Mouse (Mus musculus) urinary bladder, adult 18-20 months (tissue): ENCODE results near the gene Sh2d7.

Experiments
- DNase-seq, 2 experiments: peaks; one replicate each; pipeline ENCODE4 v3.0.0; 2022; ENCODE audit warnings: low spot score in 2 of 2, mixed read lengths in 2 of 2

Sh2d7 gene

DNA sequence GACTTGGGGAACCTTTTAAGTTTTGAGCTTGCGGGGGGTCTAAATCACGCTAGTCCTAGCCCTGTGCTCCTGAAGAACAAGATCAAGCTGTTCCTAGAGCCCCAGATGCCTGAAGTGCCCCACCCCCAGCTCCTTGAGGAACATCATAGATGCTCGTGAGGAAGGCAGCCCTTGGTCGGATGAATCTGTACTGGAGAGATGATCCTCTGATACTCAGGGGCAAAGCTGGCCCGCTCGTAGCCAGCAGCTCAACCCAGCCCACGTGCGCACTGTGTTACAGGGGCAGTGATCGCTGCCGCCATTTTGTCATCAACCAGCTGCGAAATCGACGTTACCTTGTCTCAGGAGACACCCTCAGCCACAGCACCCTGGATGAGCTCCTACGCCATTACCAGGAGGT lies at the start of gene Sh2d7:
TSS of gene Sh2d7 (plus strand) at position 301 of the 400 bp plus-strand sequence.
- no peak for DNase-seq

DNA sequence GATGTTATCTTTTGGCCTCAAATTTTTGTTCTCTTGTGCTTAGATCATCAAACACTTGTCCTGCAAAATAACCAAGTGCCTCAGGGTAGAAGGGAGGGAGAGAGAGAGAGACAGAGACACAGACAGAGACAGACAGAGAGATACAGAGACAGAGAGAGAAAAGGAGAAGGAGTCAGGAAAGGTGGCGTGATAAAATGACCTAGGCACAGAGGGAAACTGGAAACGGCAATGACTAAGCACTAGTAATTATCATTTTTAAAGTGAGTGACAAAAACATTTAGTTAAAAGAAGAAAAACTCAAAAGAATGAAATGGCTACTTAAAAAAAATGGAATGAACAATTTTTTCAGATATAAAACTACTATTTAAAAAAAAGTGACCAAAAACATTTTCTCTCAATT lies 49.2 kb upstream of the Sh2d7 start:
- no peak for DNase-seq

DNA sequence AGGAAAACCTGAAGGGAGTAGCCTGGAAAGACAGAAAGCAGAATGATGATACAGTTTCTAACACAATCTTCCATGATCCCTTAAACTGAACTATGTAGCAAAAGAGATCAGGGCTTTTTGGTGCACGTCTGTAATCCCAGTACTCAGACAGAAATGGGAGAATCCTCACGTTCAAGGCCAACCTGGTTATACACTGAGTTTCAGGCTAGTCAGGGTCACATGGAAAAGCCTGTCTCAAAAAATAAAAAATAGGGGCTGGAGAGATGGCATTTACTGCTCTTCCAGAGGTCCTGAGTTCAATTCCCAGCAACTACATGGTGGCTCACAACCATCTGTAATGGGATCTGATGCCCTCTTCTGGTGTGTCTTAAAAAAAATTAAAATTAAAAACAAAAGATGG lies 48.4 kb upstream of the Sh2d7 start:
- DNase-seq, result no peak

DNA sequence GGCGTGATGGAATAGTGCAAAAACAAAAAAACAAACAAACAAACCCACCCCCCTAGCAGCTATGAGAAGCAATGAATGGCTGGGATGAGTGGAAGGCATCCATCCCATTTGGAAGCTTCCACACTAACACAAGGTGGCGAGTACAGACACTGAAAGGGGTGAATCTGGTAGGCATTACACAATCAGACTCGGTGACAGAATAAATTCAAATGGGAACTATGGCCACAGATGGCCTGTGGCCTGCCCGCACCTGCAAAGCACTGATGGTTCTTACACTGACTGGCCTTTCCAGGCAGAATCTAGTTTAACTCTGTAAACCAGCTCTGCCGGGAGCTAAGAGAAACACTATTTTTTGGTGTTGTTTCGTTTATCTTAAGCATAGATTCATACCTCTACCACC lies 39.5 kb upstream of the Sh2d7 start:
- DNase-seq, result no peak

DNA sequence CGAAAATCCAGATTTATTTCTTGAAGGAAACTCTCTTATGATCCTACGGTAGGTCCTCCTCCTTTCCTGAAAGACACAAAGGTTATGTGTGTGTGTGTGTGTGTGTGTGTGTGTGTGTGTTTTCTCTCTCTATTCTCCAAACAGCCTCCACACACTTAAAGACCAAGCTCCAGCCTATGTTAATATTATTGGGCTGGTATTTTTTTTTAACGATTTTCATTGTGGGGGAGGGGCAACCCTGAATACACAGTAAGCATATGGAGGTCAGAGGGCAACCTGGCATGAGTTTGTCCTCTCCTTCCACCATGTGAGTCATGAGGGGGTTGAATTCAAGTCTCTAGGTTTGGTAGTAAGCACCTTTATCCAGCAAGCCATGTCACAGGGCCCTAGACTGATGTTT lies 39.0 kb upstream of the Sh2d7 start:
- DNase-seq, result no peak

DNA sequence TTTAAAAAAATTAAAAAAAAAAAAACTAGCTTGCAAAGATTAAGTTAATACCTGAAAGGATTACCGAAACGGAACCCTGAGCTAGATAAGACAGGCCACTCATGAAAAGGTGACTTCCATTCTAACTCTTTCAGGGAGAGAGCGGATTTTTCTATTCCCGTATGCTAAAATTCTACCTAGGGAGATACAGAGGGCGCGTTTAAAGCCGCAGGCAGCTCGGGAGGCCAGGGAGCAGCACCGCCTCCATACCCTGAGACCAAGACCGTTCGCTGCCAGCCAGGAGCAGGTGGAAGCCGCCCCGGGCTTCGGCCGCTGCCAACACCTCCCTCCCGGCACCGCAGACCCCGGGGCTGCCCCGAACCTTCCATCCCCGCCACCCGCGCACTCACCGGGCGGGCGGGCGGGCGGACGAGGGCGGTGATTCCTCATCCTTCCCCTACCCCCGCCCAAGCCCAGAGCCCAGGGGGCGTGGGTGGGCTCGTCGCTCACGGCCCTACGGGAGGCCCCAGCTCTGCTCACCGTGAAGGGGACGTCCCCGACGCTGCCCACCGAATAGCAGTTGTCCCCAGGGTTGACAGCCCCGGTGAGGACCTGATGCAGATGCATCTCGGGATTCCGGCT lies 37.8 kb upstream of the Sh2d7 start:
- DNase-seq, result peak; percentile 13 to 46

DNA sequence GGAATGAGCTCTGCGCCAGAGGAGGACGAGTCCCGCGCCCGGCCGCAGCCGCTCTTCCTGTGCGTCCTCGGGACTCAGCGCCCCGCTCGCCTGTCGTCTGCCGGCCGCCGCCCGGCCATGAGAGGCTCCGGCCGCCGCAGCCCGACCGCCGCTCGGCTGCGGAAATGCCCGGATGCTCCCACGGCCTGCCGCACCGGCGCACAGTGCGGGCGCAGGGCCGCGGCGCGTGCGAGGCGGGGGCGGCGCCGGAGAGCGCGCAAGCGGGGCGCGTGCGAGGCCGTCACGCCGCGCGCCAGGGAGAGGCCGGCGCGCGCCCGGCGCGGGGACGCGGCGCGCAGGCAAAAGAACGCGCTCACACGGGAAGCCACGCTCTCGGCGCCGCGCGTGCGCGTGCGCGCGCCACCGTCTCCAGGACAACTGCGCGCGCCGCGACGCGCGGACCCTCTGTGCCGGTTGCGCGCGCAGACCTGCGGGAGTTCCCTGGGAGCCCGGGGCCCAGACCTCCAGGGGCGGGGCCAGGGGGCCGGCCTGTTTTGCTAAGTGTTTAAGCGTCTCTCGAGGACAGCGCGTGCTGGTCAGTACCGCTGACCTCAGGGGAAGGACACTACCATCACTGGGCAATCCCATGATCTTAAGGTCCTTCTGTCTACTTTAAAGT lies 37.2 kb upstream of the Sh2d7 start, which contains the start of gene Dmxl2:
TSS of gene Dmxl2 (minus strand) at position 174 of the 658 bp plus-strand sequence.
- DNase-seq, result peak; percentile 73 to 74

DNA sequence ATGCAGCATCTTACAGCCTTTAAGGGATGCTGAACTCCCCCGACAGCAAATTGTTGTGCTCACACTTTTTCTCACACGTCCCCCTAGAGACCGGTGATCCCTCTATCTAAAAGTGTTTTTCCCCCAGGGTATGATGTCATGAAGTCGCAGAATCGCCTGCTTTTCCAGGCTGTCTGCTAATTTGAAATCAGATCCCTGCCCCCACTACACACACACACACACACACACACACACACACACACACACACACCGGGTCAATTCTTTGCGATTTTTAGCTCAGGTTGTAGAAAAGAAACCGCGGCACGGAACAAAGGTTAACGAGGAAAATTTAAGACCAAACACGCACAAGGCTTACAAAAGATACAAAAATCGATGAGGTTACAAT lies 36.7 kb upstream of the Sh2d7 start:
- no peak for DNase-seq

DNA sequence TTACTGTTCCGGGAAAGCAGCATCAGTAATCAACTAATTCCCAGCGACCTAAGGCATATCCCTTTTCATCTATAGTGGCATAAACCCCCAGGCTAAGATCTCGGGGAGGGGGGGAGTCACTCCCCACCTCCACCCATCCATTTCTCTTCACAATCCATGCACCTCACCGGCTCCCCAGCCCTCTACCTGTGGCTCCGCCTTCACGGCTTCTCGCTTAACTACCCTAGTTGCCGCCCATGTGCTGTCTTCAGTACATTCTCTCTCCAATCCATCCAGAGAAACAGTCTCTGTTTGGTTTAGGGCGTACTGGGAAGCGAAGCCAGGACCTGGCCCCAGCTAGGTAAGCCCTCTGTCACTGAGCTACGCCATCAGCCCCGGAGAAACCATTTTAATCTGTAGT lies 35.9 kb upstream of the Sh2d7 start:
- peak in 1 of 2 experiments; percentile 5 for DNase-seq

DNA sequence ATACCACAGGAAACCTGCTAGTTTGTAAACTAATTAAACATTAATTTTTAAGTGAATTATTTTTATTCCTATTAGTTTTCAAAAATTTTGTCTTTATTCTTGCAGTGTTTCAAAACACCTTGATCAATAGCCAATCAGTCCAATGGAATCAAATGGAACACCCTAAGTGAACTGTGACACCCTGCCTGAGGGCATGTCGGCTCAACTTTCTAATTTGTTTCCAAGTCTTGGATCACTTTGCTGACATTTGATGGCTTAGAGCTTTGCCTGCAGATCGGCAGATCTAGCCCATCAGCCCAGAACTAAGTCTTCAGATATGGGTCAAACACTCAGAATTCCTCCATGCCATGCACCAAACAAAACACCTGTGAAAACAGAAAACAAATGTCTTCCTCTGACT lies 22.8 kb upstream of the Sh2d7 start:
- no peak for DNase-seq

DNA sequence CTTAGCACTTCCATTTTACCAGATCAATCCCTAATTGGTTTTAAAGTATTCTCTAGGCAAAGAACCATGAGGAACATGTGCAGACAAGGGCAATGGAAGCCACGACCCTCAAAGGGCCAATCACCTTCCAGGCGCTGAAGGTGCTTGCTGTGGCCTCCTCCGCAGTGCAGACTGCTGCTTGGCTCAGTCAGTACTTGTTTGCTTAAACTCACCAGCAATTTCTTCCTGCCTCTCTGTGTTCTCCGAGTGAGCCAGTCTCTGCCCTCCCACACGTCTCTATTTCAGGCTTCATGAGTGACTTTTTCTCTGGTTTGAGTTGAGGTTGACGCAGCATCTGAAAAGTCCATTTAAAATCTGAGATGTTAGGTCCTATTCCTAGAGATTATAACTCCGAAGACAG lies 19.9 kb upstream of the Sh2d7 start:
- no peak for DNase-seq

DNA sequence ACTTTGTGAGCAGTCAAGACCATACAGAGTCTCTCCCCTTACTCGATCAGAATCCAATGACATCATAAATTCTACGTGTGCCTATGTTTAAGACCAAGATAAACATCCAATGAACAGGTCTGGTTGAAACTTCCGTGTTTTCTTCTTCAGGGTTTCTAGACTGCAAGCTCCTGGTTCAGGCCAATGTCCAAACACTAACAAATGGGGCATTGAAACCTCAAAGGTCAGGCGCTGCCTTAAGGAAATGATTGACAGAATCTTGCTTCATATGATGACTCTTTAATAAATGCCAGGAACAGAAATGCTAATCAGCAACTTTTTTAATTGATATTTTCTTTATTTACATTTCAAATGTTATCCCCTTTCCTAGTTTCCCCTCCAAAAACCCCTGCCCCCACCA lies 18.5 kb upstream of the Sh2d7 start:
- DNase-seq, result no peak

DNA sequence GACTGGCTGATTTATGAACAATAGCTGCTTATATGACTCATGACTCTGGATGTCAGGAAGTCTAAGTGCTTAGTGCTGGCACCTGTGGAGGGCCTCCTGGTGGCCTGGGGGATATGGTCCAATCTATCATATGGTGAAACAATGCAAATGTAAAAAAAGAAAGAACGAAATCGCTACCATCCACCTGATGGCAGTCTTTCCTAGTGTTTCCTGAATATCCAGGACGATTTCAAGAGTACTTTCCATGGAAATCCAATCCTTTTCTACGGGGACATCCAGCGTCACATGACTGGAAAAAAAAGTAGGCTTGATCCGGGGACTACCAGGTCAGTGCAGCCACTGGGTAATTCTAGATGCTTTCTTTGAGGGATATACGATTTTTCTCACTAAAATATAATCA lies 11.1 kb upstream of the Sh2d7 start:
- no peak for DNase-seq

DNA sequence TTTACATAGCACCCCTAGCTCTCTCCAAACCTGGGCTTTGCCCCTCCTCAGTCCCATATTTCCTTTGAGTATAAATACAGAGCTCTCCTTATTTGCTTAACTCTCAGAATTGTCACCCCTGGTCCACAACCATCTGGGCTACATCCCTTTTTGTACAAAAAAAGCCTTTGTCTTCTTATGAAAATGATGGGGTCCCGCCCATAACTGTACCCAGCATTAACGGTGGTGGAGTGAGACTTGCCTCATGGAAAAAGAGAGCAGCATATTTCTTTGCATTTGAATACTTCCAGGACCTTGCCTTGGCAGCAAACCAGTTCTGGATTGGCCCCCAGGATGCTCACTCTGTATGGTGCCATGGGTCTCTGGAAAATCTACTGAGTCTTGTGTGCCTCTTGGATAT lies 8.8 kb upstream of the Sh2d7 start:
- DNase-seq, result no peak

DNA sequence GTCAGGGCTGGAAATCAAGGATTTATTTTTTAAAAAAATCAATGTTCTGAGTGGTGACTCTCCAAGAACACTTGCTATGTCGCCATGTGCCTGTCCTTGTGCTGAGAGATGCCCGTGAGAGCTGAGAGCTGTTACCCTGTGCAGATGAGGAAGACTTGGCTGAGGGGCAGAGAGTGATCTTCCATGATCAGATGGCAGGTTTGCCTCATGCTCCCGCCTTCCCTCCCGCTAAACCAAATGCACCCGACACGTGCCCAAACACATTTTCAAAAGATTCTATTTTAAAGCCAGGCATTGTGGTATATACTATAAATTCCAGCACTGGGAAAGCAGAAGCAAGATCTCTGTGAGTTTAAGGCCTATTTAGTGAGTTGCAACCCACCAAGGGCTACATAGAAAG lies 7.9 kb upstream of the Sh2d7 start:
- no peak for DNase-seq

DNA sequence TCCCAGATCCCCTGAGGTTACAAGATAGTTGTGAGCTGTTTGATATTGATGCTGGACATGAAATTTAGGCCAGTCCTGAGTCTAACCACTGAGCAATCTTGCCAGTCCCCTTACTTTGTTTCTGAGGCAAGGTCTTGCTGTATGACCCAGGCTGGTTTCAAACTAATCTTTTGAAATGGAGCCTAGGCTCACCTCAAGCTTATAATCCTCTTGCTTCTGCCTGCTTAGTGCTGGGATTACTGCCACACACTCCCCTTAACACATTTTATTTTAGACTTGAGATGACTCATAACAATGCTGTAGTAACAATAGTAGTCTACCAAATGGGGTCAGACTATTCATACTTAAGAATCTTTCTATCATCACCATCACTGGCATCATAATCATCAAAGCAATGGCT lies 7.4 kb upstream of the Sh2d7 start:
- DNase-seq, result no peak

DNA sequence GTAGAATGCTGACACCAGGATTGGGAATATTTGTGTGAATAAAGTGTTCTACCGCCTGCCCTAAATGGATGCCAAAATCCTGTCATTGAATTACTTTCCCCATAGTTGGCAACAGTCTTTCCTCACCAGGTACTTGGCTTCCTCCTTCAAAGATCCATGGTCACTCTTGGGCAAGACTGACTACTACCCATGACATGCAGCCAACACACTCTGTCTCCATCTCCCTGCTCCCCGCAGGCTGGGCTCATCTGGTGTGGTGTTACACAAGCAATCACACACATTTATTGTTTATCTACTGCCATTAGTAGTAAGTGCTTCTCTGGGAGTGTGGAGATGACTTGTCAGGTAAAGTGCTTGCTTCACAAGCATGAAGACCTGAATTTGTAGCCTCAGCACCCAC lies 5.9 kb upstream of the Sh2d7 start:
- DNase-seq, result no peak

DNA sequence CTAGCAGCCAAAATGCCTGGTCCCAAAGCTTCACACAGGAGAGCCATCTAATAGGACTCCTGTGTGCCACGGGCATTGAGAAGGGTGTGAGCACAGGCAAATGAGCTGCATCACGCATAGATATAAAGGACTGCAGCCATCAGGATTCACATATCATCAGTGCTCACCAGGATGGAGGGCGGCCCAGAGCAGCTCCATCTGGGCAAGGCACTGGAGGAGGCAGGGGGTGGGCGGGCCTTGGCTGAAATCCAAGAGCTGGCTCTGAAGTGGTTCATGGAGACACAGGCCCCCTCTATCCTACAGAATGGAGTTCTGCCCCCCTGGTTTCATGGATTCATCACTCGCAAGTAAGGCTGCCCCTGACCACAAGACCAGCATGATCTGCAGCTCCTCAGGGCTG lies 4.8 kb upstream of the Sh2d7 start:
- no peak for DNase-seq

DNA sequence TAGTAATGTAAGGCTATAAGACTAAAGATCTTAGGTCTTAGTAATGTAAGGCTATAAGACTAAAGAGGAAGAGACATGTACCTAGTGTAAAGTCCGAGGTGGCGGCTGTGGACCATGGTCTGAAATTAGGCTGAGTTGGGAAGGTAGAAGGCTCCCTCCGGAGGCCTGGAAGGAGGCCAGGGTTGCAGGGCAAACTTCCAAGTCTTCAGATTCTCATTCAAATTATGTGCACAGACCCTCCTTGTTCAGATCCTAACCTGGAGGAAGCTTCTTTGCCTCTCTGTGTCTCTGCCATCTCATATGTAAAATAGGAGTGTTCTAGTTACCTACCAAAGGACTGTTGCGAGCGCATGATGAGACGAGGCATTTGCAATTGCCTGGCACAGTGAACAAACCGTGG lies 2.5 kb upstream of the Sh2d7 start:
- no peak for DNase-seq

DNA sequence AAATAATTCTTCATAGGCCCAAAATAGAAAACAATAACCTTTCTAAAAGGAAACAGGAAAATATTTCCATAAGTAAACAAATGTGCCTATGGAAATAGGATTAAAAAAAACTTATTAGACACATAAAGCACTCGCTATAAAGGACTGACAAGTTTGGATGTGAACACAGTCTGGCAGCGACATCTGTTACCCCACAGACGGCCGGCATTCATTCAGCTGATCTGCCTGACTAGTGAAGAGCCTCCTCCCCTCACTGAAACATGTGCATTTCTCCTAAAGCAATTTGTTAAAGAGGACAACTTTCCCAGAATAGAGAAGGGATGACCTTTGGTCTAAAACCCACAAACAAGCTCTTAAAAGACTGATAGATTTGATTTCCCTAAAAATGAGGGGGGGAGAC lies 1.8 kb upstream of the Sh2d7 start:
- DNase-seq, result no peak

DNA sequence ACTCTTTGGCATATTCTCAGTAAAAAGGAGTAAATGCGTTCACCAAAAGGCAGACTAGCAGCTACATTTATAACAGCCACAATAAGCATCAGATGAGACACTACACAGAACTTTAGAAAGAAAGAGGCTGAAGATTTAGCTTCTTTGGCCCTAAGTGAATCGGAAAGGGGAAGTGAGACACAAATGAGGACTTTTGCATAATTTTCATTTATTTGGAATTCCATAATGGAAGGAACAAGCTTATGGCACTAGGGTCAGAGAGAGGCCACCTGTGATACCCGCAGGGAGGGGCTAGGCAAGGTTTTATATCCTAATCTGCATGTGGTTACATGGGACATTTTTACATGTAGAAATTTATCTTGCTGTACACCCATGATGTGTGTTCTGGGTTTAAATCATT lies 1.3 kb upstream of the Sh2d7 start:
- no peak for DNase-seq

DNA sequence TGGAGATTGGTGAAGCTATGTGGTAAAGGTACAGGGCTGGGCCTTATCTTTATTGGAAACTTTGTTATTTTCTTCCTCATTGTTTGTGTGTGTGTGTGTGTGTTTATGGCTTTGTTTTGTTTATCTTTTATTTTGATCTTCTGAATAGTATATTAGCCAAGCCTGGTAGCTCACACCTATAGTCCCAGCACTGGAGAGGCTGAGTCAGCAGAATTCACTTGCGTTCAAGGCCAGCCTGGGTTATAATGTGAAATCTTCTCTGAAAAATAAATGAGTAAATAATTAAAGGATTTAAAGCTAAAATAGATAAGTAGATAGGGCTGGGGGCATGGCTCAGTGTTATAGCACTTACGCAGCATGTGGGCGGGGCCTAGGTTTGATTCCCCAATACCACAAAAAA lies 540 bp upstream of the Sh2d7 start:
- DNase-seq, result no peak

DNA sequence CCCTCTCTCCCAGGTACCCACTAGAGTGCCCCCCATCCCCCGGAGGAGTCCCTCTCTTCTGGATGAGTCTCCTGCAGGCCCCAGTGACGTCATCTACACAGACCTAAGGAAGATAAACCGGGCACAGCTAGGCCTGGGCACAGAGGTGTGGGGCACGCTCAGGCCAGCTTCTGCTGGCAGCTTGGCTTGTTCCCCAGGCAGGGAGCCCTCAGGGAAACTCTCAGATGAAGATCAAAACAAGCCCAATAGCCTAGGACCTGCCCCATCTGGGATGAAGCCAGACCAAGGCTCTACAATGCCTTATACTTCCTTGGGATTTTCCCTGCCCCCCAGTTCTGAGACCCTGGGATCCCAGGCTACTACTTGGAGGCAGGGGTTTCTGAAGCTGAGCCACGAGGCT lies 2.0 kb downstream of the Sh2d7 start:
- no peak for DNase-seq
